Mouse (Mus musculus): Measurements from ENCODE around the gene Gm7579. TPM values are rescaled to one million over a fixed set of nuclear protein-coding genes. Genes with fewer than 3 reads are reported as not detected.

The Gm7579 gene
- polyA plus RNA-seq, 1 experiment from 2014 or later: not detected

Other genes starting within 250 kb of the Gm7579 start
- gene Mob2, start 150.8 kb upstream of the Gm7579 start, polyA plus RNA-seq (2015; fragmentation: Nextera tagmentation; extraction: Ambion mirVana): 61.5 and 65.8 TPM in 2 replicates
- gene Dusp8, start 116.0 kb upstream of the Gm7579 start, polyA plus RNA-seq (2015; fragmentation: Nextera tagmentation; extraction: Ambion mirVana): 3.6 and 5.6 TPM in 2 replicates
- not detected in 2 replicates for gene Gm45618, start 91.1 kb upstream of the Gm7579 start, polyA plus RNA-seq (2015; fragmentation: Nextera tagmentation; extraction: Ambion mirVana)
- gene Gm39115, start 75.8 kb upstream of the Gm7579 start, polyA plus RNA-seq (2015; fragmentation: Nextera tagmentation; extraction: Ambion mirVana): not detected in 2 replicates
- gene Gm45337, start 67.3 kb upstream of the Gm7579 start, polyA plus RNA-seq (2015; fragmentation: Nextera tagmentation; extraction: Ambion mirVana): not detected in 2 replicates
- not detected in 2 replicates for gene Gm29735, start 54.7 kb upstream of the Gm7579 start, polyA plus RNA-seq (2015; fragmentation: Nextera tagmentation; extraction: Ambion mirVana)
- gene Gm4553, start 46.1 kb upstream of the Gm7579 start, polyA plus RNA-seq (2015; fragmentation: Nextera tagmentation; extraction: Ambion mirVana): not detected in 2 replicates
- gene Krtap5-2, start 35.9 kb upstream of the Gm7579 start, polyA plus RNA-seq (2015; fragmentation: Nextera tagmentation; extraction: Ambion mirVana): not detected in 2 replicates
- gene Gm10153, start 21.5 kb upstream of the Gm7579 start, polyA plus RNA-seq (2015; fragmentation: Nextera tagmentation; extraction: Ambion mirVana): not detected in 2 replicates
- not detected in 2 replicates for gene Krtap5-3, start 10.5 kb upstream of the Gm7579 start, polyA plus RNA-seq (2015; fragmentation: Nextera tagmentation; extraction: Ambion mirVana)
- not detected in 2 replicates for gene Krtap5-5, start 18.1 kb downstream of the Gm7579 start, polyA plus RNA-seq (2015; fragmentation: Nextera tagmentation; extraction: Ambion mirVana)
- not detected in 2 replicates for gene Gm40460, start 29.2 kb downstream of the Gm7579 start, polyA plus RNA-seq (2015; fragmentation: Nextera tagmentation; extraction: Ambion mirVana)
- gene Gm2431, start 46.5 kb downstream of the Gm7579 start, polyA plus RNA-seq (2015; fragmentation: Nextera tagmentation; extraction: Ambion mirVana): not detected in 2 replicates
- not detected in 2 replicates for gene Gm4559, start 62.5 kb downstream of the Gm7579 start, polyA plus RNA-seq (2015; fragmentation: Nextera tagmentation; extraction: Ambion mirVana)
- gene Krtap5-1, start 85.3 kb downstream of the Gm7579 start, polyA plus RNA-seq (2015; fragmentation: Nextera tagmentation; extraction: Ambion mirVana): not detected in 2 replicates
- gene Krtap5-4, start 91.7 kb downstream of the Gm7579 start, polyA plus RNA-seq (2015; fragmentation: Nextera tagmentation; extraction: Ambion mirVana): not detected in 2 replicates
- 9.9 and 12.0 TPM in 2 replicates for gene Ifitm10, start 161.9 kb downstream of the Gm7579 start, polyA plus RNA-seq (2015; fragmentation: Nextera tagmentation; extraction: Ambion mirVana)
- 0.80 and 0.81 TPM in 2 replicates for gene Gm49369, start 170.8 kb downstream of the Gm7579 start, polyA plus RNA-seq (2015; fragmentation: Nextera tagmentation; extraction: Ambion mirVana)
- gene Ctsd, start 176.2 kb downstream of the Gm7579 start, polyA plus RNA-seq (2015; fragmentation: Nextera tagmentation; extraction: Ambion mirVana): 798 and 841 TPM in 2 replicates
- gene Syt8, start 223.0 kb downstream of the Gm7579 start, polyA plus RNA-seq (2015; fragmentation: Nextera tagmentation; extraction: Ambion mirVana): 70.7 and 78.9 TPM in 2 replicates
- 19.1 and 19.6 TPM in 2 replicates for gene Tnni2, start 229.9 kb downstream of the Gm7579 start, polyA plus RNA-seq (2015; fragmentation: Nextera tagmentation; extraction: Ambion mirVana)
- 107 and 110 TPM in 2 replicates for gene Lsp1, start 248.9 kb downstream of the Gm7579 start, polyA plus RNA-seq (2015; fragmentation: Nextera tagmentation; extraction: Ambion mirVana)